Mouse (Mus musculus) kidney, embryonic 14.5 days (tissue): ENCODE data around the gene Rgs8. TPM values are rescaled to one million over a fixed set of nuclear protein-coding genes. Genes with fewer than 3 reads are reported as not detected.

Experiments used
- ATAC-seq: fragments of 200-750 bp; cut with Nextera tagmentation; 2 replicates; pipeline ENCODE4 v1.8.0; 2017; ENCODE audit warnings: moderate number of reproducible peaks, mild to moderate bottlenecking, moderate TSS enrichment, moderate library complexity; ENCODE audit not compliant: low FRiP score, low TSS enrichment
- H3K27ac ChIP-seq: fragments of 300-500 bp; sonication (generic); 2 replicates; pipeline ENCODE4 v1.5.1; 2014; ENCODE audit warnings: low read depth, mild to moderate bottlenecking, low read length, moderate library complexity, mixed read lengths
- H3K27me3 ChIP-seq: fragments of 300-500 bp; sonication (generic); 2 replicates; pipeline ENCODE4 v1.6.1; 2014; ENCODE audit warnings: mild to moderate bottlenecking, low read length; ENCODE audit not compliant: control insufficient read depth, insufficient read depth
- H3K36me3 ChIP-seq: fragments of 300-500 bp; sonication (generic); 2 replicates; pipeline ENCODE4 v1.6.1; 2014; ENCODE audit warnings: low read length, mixed read lengths; ENCODE audit not compliant: control insufficient read depth, insufficient read depth
- H3K4me1 ChIP-seq: fragments of 300-500 bp; sonication (generic); 2 replicates; pipeline ENCODE4 v1.6.1; 2014; ENCODE audit warnings: low read length, mixed read lengths; ENCODE audit not compliant: control insufficient read depth, insufficient read depth
- H3K4me2 ChIP-seq: fragments of 300-500 bp; sonication (generic); replicated peaks from 2 replicates; pipeline ENCODE4 v1.6.1; 2014; ENCODE audit warnings: low read depth, mild to moderate bottlenecking, low read length
- H3K4me3 ChIP-seq: fragments of 300-500 bp; sonication (generic); 2 replicates; pipeline ENCODE4 v1.5.1; 2014; ENCODE audit warnings: mild to moderate bottlenecking, low read length
- H3K9ac ChIP-seq: fragments of 300-500 bp; sonication (generic); 2 replicates; pipeline ENCODE4 v1.6.1; 2014; ENCODE audit warnings: low read depth, mild to moderate bottlenecking, low read length, moderate library complexity
- H3K9me3 ChIP-seq: fragments of 300-500 bp; sonication (generic); 2 replicates; pipeline ENCODE4 v1.6.1; 2016; ENCODE audit warnings: low read length; ENCODE audit not compliant: control insufficient read depth
- WGBS: fragments of 180-500 bp; shearing (Covaris S2); extraction: QIAGEN DNeasy Blood & Tissue Kit; methylation state at CpG from one replicate; pipeline ENCODE4 v1.1.7; 2014; 5-methylcytosine and 5-hydroxymethylcytosine counted together
- polyA plus RNA-seq: library from polyadenylated mRNA; unstranded; fragments of >200 nt; fragmentation: Nextera tagmentation; extraction: Ambion mirVana; gene quantifications from 2 replicates; pipeline ENCODE4 v1.2.1, GENCODE M21; 2014

The Rgs8 gene
- polyA plus RNA-seq, 1 experiment from 2014 or later = 0.04 TPM

- no peak for ATAC-seq
- Histone ChIP-seq H3K4me3 (no peak overlapping the region), H3K36me3 (no peaks in the 10 kb centered on the region), H3K4me1 (no peaks in the 10 kb centered on the region), H3K9ac (no peak overlapping the region), H3K9me3 (no peaks in the 10 kb centered on the region), H3K4me2 (no peak overlapping the region), H3K27me3 (no peaks in the 10 kb centered on the region), H3K27ac (no peak overlapping the region)
- WGBS = 67% methylated on average over 6 of the region's 6 CpGs
Measured at GRCm38 (mm10) chr1:153680363-153680762, 27.5 kb downstream of the Rgs8 start.

GRCm38 (mm10) chr1:153681036-153681435 lies 28.2 kb downstream of the Rgs8 start:
- WGBS = 67% methylated on average over 2 of the region's 2 CpGs
- Histone ChIP-seq H3K27ac (no peak overlapping the region), H3K4me2 (no peak overlapping the region), H3K4me3 (no peak overlapping the region), H3K9me3 (no peaks in the 10 kb centered on the region), H3K4me1 (no peaks in the 10 kb centered on the region), H3K36me3 (no peaks in the 10 kb centered on the region), H3K27me3 (no peaks in the 10 kb centered on the region), H3K9ac (no peak overlapping the region)
- no peak for ATAC-seq

- H3K4me3 ChIP-seq = no peak overlapping the region
- no peak for ATAC-seq
- no peak overlapping the region for H3K9ac ChIP-seq
- H3K36me3 ChIP-seq = no peaks in the 10 kb centered on the region
- H3K27ac ChIP-seq = no peak overlapping the region
- no peaks in the 10 kb centered on the region for H3K4me1 ChIP-seq
- no peaks in the 10 kb centered on the region for H3K9me3 ChIP-seq
- no peaks in the 10 kb centered on the region for H3K27me3 ChIP-seq
- no peak overlapping the region for H3K4me2 ChIP-seq
- 72% methylated on average over 11 of the region's 11 CpGs for WGBS
Measured at GRCm38 (mm10) chr1:153683190-153683589, 30.4 kb downstream of the Rgs8 start.

GRCm38 (mm10) chr1:153685630-153686029 lies 32.8 kb downstream of the Rgs8 start:
- H3K4me1 ChIP-seq = no peaks in the 10 kb centered on the region
- no peak for ATAC-seq
- H3K4me2 ChIP-seq = no peak overlapping the region

GRCm38 (mm10) chr1:153692526-153692925 lies 39.7 kb downstream of the Rgs8 start:
- Histone ChIP-seq H3K4me2 (no peak overlapping the region), H3K9me3 (no peaks in the 10 kb centered on the region), H3K4me1 (no peaks in the 10 kb centered on the region), H3K9ac (no peak overlapping the region), H3K36me3 (no peaks in the 10 kb centered on the region), H3K27ac (no peak overlapping the region), H3K4me3 (no peak overlapping the region), H3K27me3 (no peaks in the 10 kb centered on the region)
- WGBS = 86% methylated on average over 6 of the region's 6 CpGs
- no peak for ATAC-seq

More at GRCm38 (mm10) chr1:153685630-153686029, 32.8 kb downstream of the Rgs8 start:
- Histone ChIP-seq H3K27me3 (no peaks in the 10 kb centered on the region), H3K36me3 (no peaks in the 10 kb centered on the region), H3K9me3 (no peaks in the 10 kb centered on the region), H3K27ac (no peak overlapping the region), H3K9ac (no peak overlapping the region), H3K4me3 (no peak overlapping the region)
- WGBS = 57% methylated on average over 3 of the region's 3 CpGs

GRCm38 (mm10) chr1:153694372-153695120 lies 41.7 kb downstream of the Rgs8 start:
- Histone ChIP-seq H3K27ac (no peak overlapping the region), H3K9ac (no peak overlapping the region), H3K4me3 (no peak overlapping the region), H3K4me2 (no peak overlapping the region), H3K9me3 (no peaks in the 10 kb centered on the region), H3K27me3 (no peaks in the 10 kb centered on the region), H3K36me3 (no peaks in the 10 kb centered on the region), H3K4me1 (peaks cover 13% of the 10 kb centered on the region)
- ATAC-seq = no peak
- WGBS = 88% methylated on average over 6 of the region's 6 CpGs

- no peak overlapping the region for H3K4me2 ChIP-seq
- H3K36me3 ChIP-seq = no peaks in the 10 kb centered on the region
- no peaks in the 10 kb centered on the region for H3K9me3 ChIP-seq
- ATAC-seq = no peak
- H3K4me1 ChIP-seq = peaks cover 14% of the 10 kb centered on the region
- H3K27me3 ChIP-seq = no peaks in the 10 kb centered on the region
- no peak overlapping the region for H3K9ac ChIP-seq
- WGBS = 92% methylated on average over 10 of the region's 10 CpGs
- H3K4me3 ChIP-seq = no peak overlapping the region
- no peak overlapping the region for H3K27ac ChIP-seq
Measured at GRCm38 (mm10) chr1:153695398-153695797, 42.6 kb downstream of the Rgs8 start.

- Histone ChIP-seq H3K9ac (no peak overlapping the region), H3K27ac (no peak overlapping the region), H3K4me2 (no peak overlapping the region), H3K36me3 (no peaks in the 10 kb centered on the region), H3K27me3 (no peaks in the 10 kb centered on the region), H3K4me1 (peaks cover 14% of the 10 kb centered on the region), H3K4me3 (no peak overlapping the region), H3K9me3 (no peaks in the 10 kb centered on the region)
- no peak for ATAC-seq
- WGBS = 79% methylated on average over 11 of the region's 11 CpGs
Measured at GRCm38 (mm10) chr1:153696093-153696492, 43.3 kb downstream of the Rgs8 start.

- Histone ChIP-seq H3K27ac (no peak overlapping the region), H3K36me3 (no peaks in the 10 kb centered on the region), H3K4me3 (no peak overlapping the region), H3K4me2 (no peak overlapping the region), H3K27me3 (no peaks in the 10 kb centered on the region), H3K9me3 (no peaks in the 10 kb centered on the region), H3K9ac (no peak overlapping the region), H3K4me1 (peaks cover 14% of the 10 kb centered on the region)
- 93% methylated on average over 4 of the region's 4 CpGs for WGBS
- no peak for ATAC-seq
Measured at GRCm38 (mm10) chr1:153696541-153696940, 43.7 kb downstream of the Rgs8 start.
